Mouse (Mus musculus): ENCODE data around the gene Crb2. TPM values are rescaled to one million over a fixed set of nuclear protein-coding genes. Genes with fewer than 3 reads are reported as not detected.

Crb2 gene
- total RNA-seq, 2 experiments from 2014 or later, result 3.1 to 3.9 TPM

- peak; percentile 67 to 91 for DNase-seq (ENCODE audit: low spot score in 2 of 2)
- intact Hi-C loops (cut with DNase I), result loop anchor here (2.0 to 5.0 kb wide), 2 partner anchors 22 to 188 kb away; no protein-coding TSS in a partner anchor
Observed at GRCm38 (mm10) chr2:37765082-37765483, 11.0 kb upstream of the Crb2 start.

GRCm38 (mm10) chr2:37766027-37766761 is 9.9 kb upstream of the Crb2 start:
- DNase-seq (ENCODE audit: low spot score in 2 of 2), result no peak
- intact Hi-C loops (cut with DNase I), result loop anchor here (5.0 kb wide), 1 partner anchor 189 kb away; no protein-coding TSS in a partner anchor

- intact Hi-C loops (cut with DNase I), result loop anchor here (5.0 kb wide), 1 partner anchor 190 kb away; no protein-coding TSS in a partner anchor
- peak in 1 of 2 experiments; percentile 90 for DNase-seq (ENCODE audit: low spot score in 2 of 2)
Observed at GRCm38 (mm10) chr2:37767080-37767547, 8.9 kb upstream of the Crb2 start.

- intact Hi-C loops (cut with DNase I), result loop anchor here (5.0 kb wide), 1 partner anchor 190 kb away; no protein-coding TSS in a partner anchor
Observed at GRCm38 (mm10) chr2:37767739-37768138, 8.3 kb upstream of the Crb2 start.

GRCm38 (mm10) chr2:37768903-37769302 is 7.1 kb upstream of the Crb2 start:
- intact Hi-C loops (cut with DNase I), result loop anchor here (5.0 kb wide), 1 partner anchor 192 kb away; no protein-coding TSS in a partner anchor
- DNase-seq (ENCODE audit: low spot score in 2 of 2), result peak in 1 of 2 experiments; percentile 76

More at GRCm38 (mm10) chr2:37767739-37768138, 8.3 kb upstream of the Crb2 start:
- DNase-seq (ENCODE audit: low spot score in 2 of 2), result no peak

GRCm38 (mm10) chr2:37769793-37770192 is 6.3 kb upstream of the Crb2 start:
- intact Hi-C loops (cut with DNase I), result loop anchor here (2.0 to 10.0 kb wide), 5 partner anchors 67 to 375 kb away; partner anchors contain the start of gene Strbp
- no peak for DNase-seq (ENCODE audit: low spot score in 2 of 2)

- DNase-seq (ENCODE audit: low spot score in 2 of 2), result peak; percentile 92 to 96
Observed at GRCm38 (mm10) chr2:37771618-37772285, 4.3 kb upstream of the Crb2 start.

GRCm38 (mm10) chr2:37774571-37774970 is 1.5 kb upstream of the Crb2 start:
- intact Hi-C loops (cut with DNase I), result loop anchor here (2.0 to 10.0 kb wide), 3 partner anchors 28 to 380 kb away; no protein-coding TSS in a partner anchor
- DNase-seq (ENCODE audit: low spot score in 2 of 2), result no peak

More at GRCm38 (mm10) chr2:37771618-37772285, 4.3 kb upstream of the Crb2 start:
- intact Hi-C loops (cut with DNase I), result loop anchor here (2.0 to 10.0 kb wide), 4 partner anchors 69 to 377 kb away; partner anchors contain the start of gene Strbp

- intact Hi-C loops (cut with DNase I), result loop anchor here (10.0 kb wide), 2 partner anchors 142 to 382 kb away; no protein-coding TSS in a partner anchor
- no peak for DNase-seq (ENCODE audit: low spot score in 2 of 2)
Observed at GRCm38 (mm10) chr2:37776611-37777411, 762 bp downstream of the Crb2 start.

- DNase-seq (ENCODE audit: low spot score in 2 of 2), result no peak
- intact Hi-C loops (cut with DNase I), result loop anchor here (10.0 kb wide), 2 partner anchors 143 to 383 kb away; no protein-coding TSS in a partner anchor
Observed at GRCm38 (mm10) chr2:37777958-37778720, 2.1 kb downstream of the Crb2 start.

- intact Hi-C loops (cut with DNase I), result no loop called here
Observed at GRCm38 (mm10) chr2:37780270-37780929, 4.4 kb downstream of the Crb2 start.

GRCm38 (mm10) chr2:37781421-37781820 is 5.4 kb downstream of the Crb2 start:
- no peak for DNase-seq (ENCODE audit: low spot score in 2 of 2)
- intact Hi-C loops (cut with DNase I), result no loop called here

More at GRCm38 (mm10) chr2:37780270-37780929, 4.4 kb downstream of the Crb2 start:
- DNase-seq (ENCODE audit: low spot score in 2 of 2), result no peak

GRCm38 (mm10) chr2:37782002-37782401 is 6.0 kb downstream of the Crb2 start:
- intact Hi-C loops (cut with DNase I), result no loop called here
- DNase-seq (ENCODE audit: low spot score in 2 of 2), result no peak

GRCm38 (mm10) chr2:37784473-37784872 is 8.4 kb downstream of the Crb2 start:
- peak; percentile 40 to 73 for DNase-seq (ENCODE audit: low spot score in 2 of 2)
- intact Hi-C loops (cut with DNase I), result no loop called here

- peak in 1 of 2 experiments; percentile 40 for DNase-seq (ENCODE audit: low spot score in 2 of 2)
- intact Hi-C loops (cut with DNase I), result no loop called here
Observed at GRCm38 (mm10) chr2:37786461-37786860, 10.4 kb downstream of the Crb2 start.

- DNase-seq (ENCODE audit: low spot score in 2 of 2), result no peak
- intact Hi-C loops (cut with DNase I), result no loop called here
Observed at GRCm38 (mm10) chr2:37788176-37788962, 12.3 kb downstream of the Crb2 start.

GRCm38 (mm10) chr2:37789029-37789428 is 13.0 kb downstream of the Crb2 start:
- intact Hi-C loops (cut with DNase I), result no loop called here
- DNase-seq (ENCODE audit: low spot score in 2 of 2), result no peak
